Mouse (Mus musculus): Measurements from ENCODE around the gene Arap1. TPM values are rescaled to one million over a fixed set of nuclear protein-coding genes. Genes with fewer than 3 reads are reported as not detected.
A peak's percentile ranks its signal among the peaks of the same experiment; 100 is the strongest.

The Arap1 gene
- total RNA-seq, 2 experiments from 2014 or later = 47.2 to 74.1 TPM

DNA sequence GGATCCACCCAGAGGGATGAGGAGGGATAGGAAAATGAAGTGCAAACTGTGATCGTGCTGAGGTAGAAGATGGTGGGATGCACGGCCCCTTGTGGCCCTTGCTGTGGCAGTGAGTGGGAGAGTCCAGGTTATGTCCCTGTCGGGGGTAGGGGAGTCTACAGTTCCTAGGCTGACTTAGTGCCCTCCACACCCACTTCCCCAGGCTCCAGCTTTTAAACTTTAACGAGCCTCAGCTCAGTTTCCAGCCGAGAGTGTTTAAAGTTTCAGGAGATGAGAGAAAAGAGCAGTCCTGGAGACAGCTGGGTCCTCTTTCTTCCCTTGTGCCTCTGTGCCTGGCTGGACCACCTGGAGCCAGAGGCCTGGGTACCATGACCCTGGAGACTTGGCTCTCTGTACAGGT is 20.6 kb upstream of the Arap1 start:
- DNase-seq = no peak

GRCm38 (mm10) chr7:101327786-101328185 is 20.1 kb upstream of the Arap1 start:
- no peak for DNase-seq

DNA sequence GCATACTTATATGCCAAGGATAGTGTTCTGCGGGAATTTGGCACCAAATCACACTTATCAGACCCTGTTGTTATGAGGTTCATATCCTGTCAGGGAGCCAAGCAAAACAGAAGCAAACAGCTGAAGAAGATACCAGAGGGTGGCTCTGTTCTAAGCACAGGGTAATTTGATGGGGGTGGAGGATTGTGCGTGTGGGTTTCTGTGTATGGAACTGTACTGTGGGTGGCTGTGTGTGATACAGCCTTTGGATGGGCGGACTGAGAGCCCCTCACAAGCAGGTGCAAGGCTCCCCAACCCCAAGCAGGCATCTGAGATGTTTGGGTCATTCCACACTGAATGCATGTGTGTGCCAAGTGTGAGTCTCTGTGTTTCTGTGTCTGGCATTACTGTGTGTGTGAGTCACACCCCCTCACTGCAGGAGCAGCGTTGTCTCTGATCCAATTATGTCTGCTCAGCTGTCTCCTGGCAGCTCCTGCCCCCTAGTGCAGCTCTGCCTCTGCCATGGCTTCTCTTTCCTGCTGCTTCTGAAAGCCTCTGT is 19.2 kb upstream of the Arap1 start:
- peak; percentile 51 for DNase-seq

DNA sequence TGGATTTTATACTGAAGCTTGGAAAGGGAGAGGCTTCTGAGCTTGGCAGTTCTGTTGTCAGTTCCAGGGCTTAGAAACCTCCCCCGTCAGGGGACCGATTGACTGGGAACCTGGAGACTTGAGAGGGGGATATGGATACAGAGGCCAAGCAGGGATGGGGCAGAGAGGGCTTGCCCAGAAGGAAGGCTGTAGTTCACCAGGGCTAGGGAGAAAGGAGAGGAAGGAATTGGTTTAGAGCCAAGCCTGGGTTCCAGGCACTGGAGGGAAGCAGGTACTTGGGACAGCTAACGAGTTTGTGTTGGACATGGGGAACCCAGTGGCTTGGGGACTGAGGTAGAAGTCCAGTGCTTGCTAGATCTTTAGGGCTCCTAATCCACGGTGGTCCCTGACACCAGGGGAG is 18.3 kb upstream of the Arap1 start:
- DNase-seq = no peak

DNA sequence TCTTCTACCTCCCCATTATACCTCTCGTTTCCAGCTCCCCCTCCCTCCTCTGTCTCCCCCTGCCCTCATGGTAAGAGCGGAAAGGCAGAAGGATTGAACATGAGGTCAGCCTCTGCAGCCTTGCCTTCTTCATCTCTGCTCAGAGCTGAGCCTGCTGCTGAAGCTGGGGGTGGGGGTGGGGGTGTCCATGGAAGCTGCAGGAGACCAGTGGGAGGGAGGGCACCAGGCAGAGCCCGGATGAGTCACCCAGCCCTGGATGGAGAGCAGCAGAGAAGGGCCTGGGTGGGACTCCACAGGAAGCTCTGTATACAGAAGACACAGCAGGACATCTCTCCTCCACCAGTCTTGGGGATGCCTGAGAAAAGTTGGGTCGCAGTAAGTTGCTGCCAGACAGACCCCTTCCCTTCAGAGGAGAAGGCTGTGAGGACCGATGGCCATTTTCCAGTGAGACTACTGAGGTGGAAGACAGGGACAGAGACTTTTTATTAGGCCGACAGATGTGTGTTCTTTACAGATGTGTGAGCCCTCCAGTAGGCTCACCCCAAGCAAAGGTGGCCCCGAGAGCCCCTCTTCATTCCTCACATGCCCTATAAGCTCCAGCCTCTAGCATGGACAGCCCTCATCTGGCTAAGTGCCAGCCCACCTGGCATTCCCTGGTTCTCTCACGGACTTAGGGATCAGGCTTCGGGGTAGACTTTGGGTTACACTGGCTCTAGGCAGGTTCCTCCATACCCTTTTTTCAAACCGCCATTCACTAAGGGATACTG is 17.6 kb upstream of the Arap1 start:
- DNase-seq = peak; percentile 72

GRCm38 (mm10) chr7:101330841-101331173 is 17.1 kb upstream of the Arap1 start:
- no peak for DNase-seq

DNA sequence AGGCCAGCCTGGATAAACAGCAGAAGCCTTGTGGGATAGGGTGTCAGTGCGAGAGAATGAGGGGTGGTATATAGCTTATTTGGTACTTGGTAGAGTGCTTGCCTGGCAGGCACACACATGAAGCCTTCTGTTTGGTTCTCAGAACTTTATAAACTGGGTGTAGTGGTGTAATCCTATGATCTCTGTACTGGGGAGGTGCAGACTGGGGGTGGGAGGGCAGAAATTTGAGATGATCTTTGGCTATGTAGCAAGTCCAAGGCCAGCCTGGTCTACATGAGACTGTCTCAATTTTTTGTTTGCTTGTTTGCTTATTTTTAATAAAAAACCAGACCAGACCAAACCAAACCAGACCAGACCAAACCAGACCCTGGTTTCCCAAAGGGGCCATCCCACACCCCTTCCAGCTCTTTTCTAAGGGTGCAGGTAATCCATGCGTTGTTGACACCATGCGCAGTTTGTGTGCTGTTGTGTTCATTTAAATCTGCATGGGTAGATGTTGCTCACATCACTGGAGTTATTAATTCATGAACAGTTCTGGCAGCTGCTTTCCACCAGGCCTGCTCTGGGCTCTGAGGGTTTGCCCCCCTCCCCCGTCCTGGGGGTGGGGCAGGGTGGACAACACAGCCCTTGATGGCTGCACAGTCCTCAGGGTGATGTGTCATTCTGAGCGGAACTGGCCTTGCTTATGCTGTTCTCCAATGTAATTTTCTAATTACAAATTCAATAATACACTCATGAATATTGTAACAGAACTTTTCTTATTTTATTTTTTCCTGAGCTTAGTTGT is 15.6 kb upstream of the Arap1 start:
- DNase-seq = peak; percentile 51

DNA sequence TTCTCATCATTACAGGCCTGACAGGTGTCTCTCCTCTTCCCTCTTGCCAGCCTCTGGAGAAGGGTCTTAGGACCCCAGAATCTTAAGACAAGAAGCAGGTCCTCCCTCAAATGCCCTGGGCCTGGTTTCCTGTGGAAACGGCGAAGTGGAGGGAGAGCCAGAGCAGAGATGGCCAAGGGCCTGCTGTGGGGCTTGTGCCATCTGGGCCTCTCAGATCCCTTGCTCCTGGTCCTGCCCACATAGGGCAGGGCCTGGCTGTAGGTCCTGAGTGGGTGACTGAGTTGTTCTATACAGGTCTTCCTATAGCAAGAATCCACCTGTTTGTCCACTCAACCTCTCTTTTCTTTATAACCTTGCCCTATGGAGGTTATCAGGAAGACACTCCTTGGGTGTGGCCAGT is 12.6 kb upstream of the Arap1 start:
- no peak for DNase-seq

GRCm38 (mm10) chr7:101336686-101337085 is 11.2 kb upstream of the Arap1 start:
- DNase-seq = no peak

GRCm38 (mm10) chr7:101337401-101337800 is 10.5 kb upstream of the Arap1 start:
- DNase-seq = no peak

GRCm38 (mm10) chr7:101341405-101341804 is 6.5 kb upstream of the Arap1 start:
- DNase-seq = no peak

- DNase-seq = no peak
Observed at GRCm38 (mm10) chr7:101343135-101343534, 4.7 kb upstream of the Arap1 start.

- no peak for DNase-seq
Observed at GRCm38 (mm10) chr7:101344892-101345291, 3.0 kb upstream of the Arap1 start.

GRCm38 (mm10) chr7:101346991-101347390 is 876 bp upstream of the Arap1 start:
- DNase-seq = no peak

- DNase-seq = no peak
Observed at GRCm38 (mm10) chr7:101348312-101348711, 445 bp downstream of the Arap1 start.

- no peak for DNase-seq
Observed at GRCm38 (mm10) chr7:101349861-101350260, 2.0 kb downstream of the Arap1 start.

- DNase-seq = no peak
Observed at GRCm38 (mm10) chr7:101352404-101352803, 4.5 kb downstream of the Arap1 start.

DNA sequence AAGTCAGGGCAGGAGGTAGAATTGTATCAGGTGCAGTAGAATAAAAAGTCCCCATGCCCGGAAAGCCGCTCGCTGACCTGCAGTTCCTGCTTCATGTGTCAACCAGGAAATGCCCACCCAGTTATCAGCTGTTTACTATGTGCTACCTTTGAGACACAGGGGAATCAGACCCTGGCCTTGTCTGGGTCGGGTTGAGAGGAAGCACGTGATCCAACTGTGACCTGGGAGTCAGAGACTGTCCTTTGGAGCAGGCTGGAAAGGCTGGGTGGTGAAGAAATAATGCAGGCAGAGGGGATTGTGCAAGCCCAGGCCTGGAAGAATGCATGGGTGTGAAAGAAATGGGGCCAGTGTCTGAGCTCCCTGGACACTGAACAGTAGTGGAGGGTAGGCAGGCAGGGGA is 6.6 kb downstream of the Arap1 start:
- DNase-seq = peak; percentile 61

DNA sequence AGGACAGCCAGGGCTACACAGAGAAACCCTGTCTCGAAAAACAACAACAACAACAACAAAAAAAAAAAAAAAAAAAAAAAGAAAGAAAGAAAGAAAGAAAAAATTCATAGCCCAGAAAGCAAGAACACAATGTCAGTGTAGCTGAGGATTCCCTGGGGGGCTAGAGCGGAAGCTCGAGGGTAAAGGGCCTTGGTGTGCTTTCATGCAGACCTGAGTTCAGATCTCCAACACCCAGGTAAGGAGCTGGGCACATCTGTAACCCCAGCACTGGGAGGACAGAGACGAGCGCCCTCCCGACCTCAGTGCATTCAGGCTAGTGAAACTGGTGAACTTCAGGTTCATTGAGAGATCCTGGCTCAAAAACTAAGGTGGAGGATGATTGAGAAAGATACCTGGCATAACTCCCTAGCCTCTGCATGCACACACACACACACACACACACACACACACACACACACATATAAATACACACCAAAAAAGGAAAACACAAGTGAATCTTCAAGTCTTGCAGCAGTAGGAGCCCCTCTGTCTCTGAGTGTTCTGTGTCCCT is 7.8 kb downstream of the Arap1 start:
- no peak for DNase-seq

GRCm38 (mm10) chr7:101356868-101357267 is 9.0 kb downstream of the Arap1 start:
- no peak for DNase-seq

DNA sequence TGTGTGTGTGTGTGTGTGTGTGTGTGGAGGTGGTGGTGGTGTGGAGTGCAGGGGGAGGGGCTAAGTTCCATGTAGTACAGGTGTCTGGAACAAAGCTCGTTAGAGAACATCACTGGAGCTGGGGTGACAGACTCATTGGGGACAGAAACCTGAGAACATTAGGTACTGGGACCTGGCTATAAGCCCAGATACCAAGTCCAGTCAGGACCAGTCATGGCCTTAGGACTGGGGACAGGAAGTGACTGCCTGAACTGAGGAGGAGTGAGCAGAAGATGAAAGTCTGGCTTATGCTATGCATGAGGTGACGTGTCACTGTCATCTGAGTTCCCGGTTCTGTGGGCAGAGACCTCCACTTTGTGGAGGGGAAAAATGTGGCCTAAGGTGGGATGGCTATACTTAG is 12.5 kb downstream of the Arap1 start:
- no peak for DNase-seq

DNA sequence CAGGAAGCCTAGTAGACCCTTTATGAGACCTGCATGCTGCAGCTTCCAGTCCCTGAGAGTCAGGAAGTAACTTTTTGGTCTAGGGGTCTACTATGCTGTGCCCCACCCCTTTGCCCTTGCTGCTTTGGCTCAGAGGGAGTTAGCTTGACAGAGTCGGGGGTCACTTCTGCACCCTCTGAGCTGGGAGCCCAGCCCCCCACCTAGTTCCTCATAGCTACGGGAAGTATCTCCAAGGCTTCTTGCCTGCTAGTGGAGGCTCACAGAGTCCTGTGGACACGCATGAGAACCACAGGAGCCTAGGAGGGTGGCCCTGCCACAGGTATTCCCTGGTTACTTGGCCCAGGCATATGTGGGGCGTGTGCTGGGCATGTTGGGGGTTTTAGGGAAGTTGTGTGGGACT is 13.2 kb downstream of the Arap1 start:
- DNase-seq = no peak

DNA sequence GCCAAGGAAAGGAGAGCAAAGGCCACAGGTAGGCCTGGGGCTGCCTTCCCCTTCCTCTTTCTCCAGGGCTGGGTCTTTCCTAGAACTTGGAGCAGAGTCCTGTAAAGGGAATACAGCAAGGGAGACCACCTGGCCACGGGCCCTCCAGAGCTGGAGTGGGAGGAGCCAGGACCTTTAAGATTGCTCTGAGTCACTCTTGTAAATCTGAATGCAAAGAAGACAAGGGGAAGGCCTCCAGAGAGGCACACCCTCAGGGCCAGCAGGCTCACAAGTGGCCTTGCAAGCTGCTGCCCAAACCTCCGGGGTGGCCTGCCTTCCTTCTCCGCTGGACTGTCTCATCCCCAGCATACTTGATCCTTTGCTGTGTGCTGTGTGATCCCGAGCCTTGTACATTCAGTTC is 13.9 kb downstream of the Arap1 start:
- no peak for DNase-seq
